ENCODE assay signal across 9 mouse cellular contexts in the genomic region with DNA sequence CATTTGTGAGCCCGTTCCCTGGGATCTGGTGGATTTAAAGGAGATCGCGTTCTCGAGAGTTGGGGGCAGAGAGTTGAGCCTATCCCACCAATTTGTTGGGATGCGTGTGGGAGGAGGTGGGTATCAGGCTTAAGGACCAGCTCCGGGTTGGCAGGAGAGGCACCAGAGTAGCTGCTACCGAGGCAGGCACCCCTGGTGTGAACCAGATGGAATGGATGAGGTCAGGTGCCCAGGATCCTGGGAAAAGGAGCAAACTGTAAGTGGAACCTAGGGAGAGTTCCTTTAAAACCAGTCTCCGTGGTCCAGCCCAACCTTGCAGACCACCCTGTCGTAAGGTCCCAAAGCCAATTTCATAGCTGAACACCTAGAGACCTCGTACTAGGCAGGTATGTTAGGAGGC. TPM values are rescaled to one million over a fixed set of nuclear protein-coding genes. Genes with fewer than 3 reads are reported as not detected.
DNase-seq lines count a peak whose midpoint lies in the region; ATAC-seq and TF ChIP-seq lines count a peak whose summit lies in the region.
"Had no signal": no experiment of that assay in that cellular context is flagged by ENCODE, and none has a peak within 500 bp of the region (broad histone marks: within the 10 kb centered on the region; RNA-seq: fewer than 3 reads in every experiment).

No protein-coding gene starts in this region.

- H3K9me3 ChIP-seq in hindbrain, embryonic 16.5 days (ENCODE audit: control insufficient read depth, low read length): no peaks in the 10 kb centered on the region
- H3K9me3 ChIP-seq in neural tube, embryonic 13.5 days: no peaks in the 10 kb centered on the region

- H3K4me3 ChIP-seq in left cerebral cortex, adult 2 months: peak overlapping the region; percentile 73
- peak overlapping the region; percentile 99 for H3K4me3 ChIP-seq in cortical plate, adult 2 months (ENCODE audit: insufficient read depth, low read length)
- H3K4me3 ChIP-seq in hindbrain, embryonic 16.5 days (ENCODE audit: low read length): peak overlapping the region; percentile 54
- peak overlapping the region; percentile 72 for H3K4me3 ChIP-seq in neural tube, embryonic 13.5 days

- peaks cover 14% of the 10 kb centered on the region for H3K4me1 ChIP-seq in cortical plate, adult 2 months (ENCODE audit: control insufficient read depth, insufficient read depth, low read length)
- H3K4me1 ChIP-seq in hindbrain, embryonic 16.5 days (ENCODE audit: control insufficient read depth, insufficient read depth, low read depth, low read length): peaks cover 34% of the 10 kb centered on the region
- peaks cover 39% of the 10 kb centered on the region for H3K4me1 ChIP-seq in neural tube, embryonic 13.5 days (replicated peaks)

- no peak for ATAC-seq in hindbrain, embryonic 16.5 days
- no peak for ATAC-seq in neural tube, embryonic 13.5 days (ENCODE audit: low read depth)
- no peak for ATAC-seq in frontal cortex, adult (ENCODE audit: low TSS enrichment)

- peak overlapping the region; percentile 74 for H3K9ac ChIP-seq in hindbrain, embryonic 16.5 days (ENCODE audit: low read depth, low read length)
- H3K9ac ChIP-seq in neural tube, embryonic 13.5 days: peak overlapping the region; percentile 83

- no peak for TF ChIP-seq CTCF in left cerebral cortex, adult 2 months (IDR thresholded peaks at IDR 0.05)
- no peak for TF ChIP-seq CTCF in cortical plate, adult 2 months (IDR thresholded peaks at IDR 0.05; ENCODE audit: extremely low read depth, insufficient read depth, low read length)

- no peak for DNase-seq in left cerebral cortex, adult 2 months (ENCODE audit: extremely low spot score in 1 of 2, low spot score in 2 of 2)
- no peak for DNase-seq in left cerebral cortex, postnatal 36 days (ENCODE audit: low spot score in 2 of 2)
- no peak for DNase-seq in kidney, postnatal 25 days
- DNase-seq in MN1 (ENCODE audit: low spot score): no peak
- DNase-seq: right cerebral cortex, adult 18-20 months had no signal

- peak overlapping the region; percentile 76 for H3K4me2 ChIP-seq in hindbrain, embryonic 16.5 days (ENCODE audit: low read length)
- peak overlapping the region; percentile 77 for H3K4me2 ChIP-seq in neural tube, embryonic 13.5 days

- H3K27me3 ChIP-seq in hindbrain, embryonic 16.5 days (replicated peaks; ENCODE audit: control insufficient read depth, insufficient read depth, low read length): no peaks in the 10 kb centered on the region
- H3K27me3 ChIP-seq in neural tube, embryonic 13.5 days: peaks cover 13% of the 10 kb centered on the region; the same call in 1 of the 2 replicates

- intact Hi-C loops in left cerebral cortex, adult 2 months (cut with DNase I): loop anchor here (2.0 kb wide), 1 partner anchor 64 kb away; the partner anchor contains the start of gene Mpzl3
- intact Hi-C loops in left cerebral cortex, postnatal 36 days (cut with DNase I): loop anchor here (5.0 kb wide), 1 partner anchor 61 kb away; the partner anchor contains the start of gene Mpzl3

- WGBS in hindbrain, embryonic 16.5 days: 23% methylated on average over 10 of the region's 10 CpGs
- 24% methylated on average over 10 of the region's 10 CpGs for WGBS in neural tube, embryonic 13.5 days

- TF ChIP-seq POLR2A in cortical plate, adult 2 months (IDR thresholded peaks at IDR 0.05; ENCODE audit: extremely low read depth, insufficient read depth, low read length): peak; percentile 27; the same call in 1 of the 2 replicates

- H3K36me3 ChIP-seq in hindbrain, embryonic 16.5 days (ENCODE audit: control insufficient read depth, insufficient read depth, low read length): no peaks in the 10 kb centered on the region
- H3K36me3 ChIP-seq in neural tube, embryonic 13.5 days: no peaks in the 10 kb centered on the region

- peak overlapping the region; percentile 82 for H3K27ac ChIP-seq in left cerebral cortex, adult 2 months
- H3K27ac ChIP-seq in cortical plate, adult 2 months (ENCODE audit: insufficient read depth, low read length): peak overlapping the region; percentile 7; the same call in 1 of the 2 replicates
- 0 out of 2 replicates have a peak overlapping the region, but pooled peaks have one; percentile 14 for H3K27ac ChIP-seq in hindbrain, embryonic 16.5 days (ENCODE audit: low read depth, low read length)
- no peak overlapping the region for H3K27ac ChIP-seq in neural tube, embryonic 13.5 days (replicated peaks)

RNA-seq across cellular contexts. Expression of gene Scn2b, which starts 1.0 kb away (rescaled TPM):
- 100 to 1,000 TPM; 238 to 254 TPM for total RNA-seq in left cerebral cortex, adult 2 months (2021)
- total RNA-seq in left cerebral cortex, postnatal 36 days (2021): 100 to 1,000 TPM; 251 to 273 TPM
- 123 TPM in 2 replicates for polyA plus RNA-seq in cortical plate, adult 2 months (2012; rRNA removed)
- polyA plus RNA-seq in hindbrain, embryonic 16.5 days (2015; fragmentation: Nextera tagmentation; extraction: Ambion mirVana): 10.0 and 10.5 TPM in 2 replicates
- polyA plus RNA-seq in neural tube, embryonic 13.5 days (2015; fragmentation: Nextera tagmentation; extraction: Ambion mirVana): 9.2 and 9.7 TPM in 2 replicates

RNA-seq across cellular contexts. Expression of gene Scn4b, which starts 19.6 kb away (rescaled TPM):
- 10 to 100 TPM; 52.1 to 74.9 TPM for total RNA-seq in left cerebral cortex, adult 2 months (2021)
- 10 to 100 TPM; 68.8 to 73.4 TPM for total RNA-seq in left cerebral cortex, postnatal 36 days (2021)
- 31.9 and 87.5 TPM in 2 replicates for polyA plus RNA-seq in cortical plate, adult 2 months (2012; rRNA removed)
- polyA plus RNA-seq in hindbrain, embryonic 16.5 days (2015; fragmentation: Nextera tagmentation; extraction: Ambion mirVana): 0.60 and 0.81 TPM in 2 replicates
- polyA plus RNA-seq in neural tube, embryonic 13.5 days (2015; fragmentation: Nextera tagmentation; extraction: Ambion mirVana): 0.11 and 0.25 TPM in 2 replicates

RNA-seq across cellular contexts. Expression of gene Jaml, which starts 39.6 kb away (rescaled TPM):
- total RNA-seq in left cerebral cortex, adult 2 months (2021): under 1 TPM; 0.41 to 0.98 TPM
- total RNA-seq in left cerebral cortex, postnatal 36 days (2021): under 1 TPM; 0.62 to 0.63 TPM
- 0.36 and 0.52 TPM in 2 replicates for polyA plus RNA-seq in cortical plate, adult 2 months (2012; rRNA removed)
- polyA plus RNA-seq in hindbrain, embryonic 16.5 days (2015; fragmentation: Nextera tagmentation; extraction: Ambion mirVana): 0.25 and 0.37 TPM in 2 replicates
- 0.20 and 0.23 TPM in 2 replicates for polyA plus RNA-seq in neural tube, embryonic 13.5 days (2015; fragmentation: Nextera tagmentation; extraction: Ambion mirVana)

Comparison
In these comparisons a context has a peak if more than half of its experiments do, and no peak if none do; other contexts are left out.
1. RNA of gene Scn2b, which starts 1.0 kb away (polyA plus RNA-seq): 123 TPM in cortical plate, adult 2 months; 10.0 to 10.5 TPM in hindbrain, embryonic 16.5 days and 9.2 to 9.7 TPM in neural tube, embryonic 13.5 days; every median in the first group is over 10 times any median in the second.
2. RNA of gene Scn4b, which starts 19.6 kb away (polyA plus RNA-seq): 31.9 to 87.5 TPM in cortical plate, adult 2 months; 0.60 to 0.81 TPM in hindbrain, embryonic 16.5 days and 0.11 to 0.25 TPM in neural tube, embryonic 13.5 days; every median in the first group is over 10 times any median in the second.
3. Peak in every context shown above with its lines, with median percentiles within 50 percentile points of each other: H3K4me3 ChIP-seq.